Mouse (Mus musculus): ENCODE measurements at regions not wholly inside any gene's neighbourhood (a gene's known extent, or its start where the extent isn't known, plus 50 kb on each side); places are given as distances from the start of the nearest gene placed in this dataset.
"Not testable (repeated sequence)": the region's sequence is repeated elsewhere in the genome, so short reads cannot be mapped to it uniquely, and the experiment has no call there.

- WGBS, result 71% methylated on average over 6 of the region's 7 CpGs
- H3K27me3 ChIP-seq; H3K4me1 ChIP-seq (replicated peaks); H3K4me3 ChIP-seq; H3K4me2 ChIP-seq; H3K9ac ChIP-seq; ATAC-seq (ENCODE audit: low read depth); H3K36me3 ChIP-seq; H3K9me3 ChIP-seq; H3K27ac ChIP-seq (replicated peaks): not testable (repeated sequence)
Measured at GRCm38 (mm10) chr3:78949385-78949784, 336.9 kb downstream of the Rapgef2 start.

- no peaks in the 10 kb centered on the region for H3K27me3 ChIP-seq
- no peak overlapping the region for H3K4me3 ChIP-seq
- no peak overlapping the region for H3K4me2 ChIP-seq
- no peaks in the 10 kb centered on the region for H3K9me3 ChIP-seq
- WGBS, result 84% methylated on average over 9 of the region's 9 CpGs
- H3K36me3 ChIP-seq, result no peaks in the 10 kb centered on the region
- no peak overlapping the region for H3K27ac ChIP-seq (replicated peaks)
- no peaks in the 10 kb centered on the region for H3K4me1 ChIP-seq (replicated peaks)
- H3K9ac ChIP-seq, result no peak overlapping the region
- ATAC-seq (ENCODE audit: low read depth), result no peak
Measured at GRCm38 (mm10) chr3:78948700-78949099, 337.6 kb downstream of the Rapgef2 start.

- no peak overlapping the region for H3K4me3 ChIP-seq
- H3K27me3 ChIP-seq, result no peaks in the 10 kb centered on the region
- H3K36me3 ChIP-seq, result no peaks in the 10 kb centered on the region
- H3K4me1 ChIP-seq (replicated peaks), result no peaks in the 10 kb centered on the region
- H3K9ac ChIP-seq, result no peak overlapping the region
- H3K4me2 ChIP-seq, result no peak overlapping the region
- H3K9me3 ChIP-seq, result no peaks in the 10 kb centered on the region
- 38% methylated on average over 8 of the region's 8 CpGs for WGBS
- no peak for ATAC-seq (ENCODE audit: low read depth)
- H3K27ac ChIP-seq (replicated peaks), result no peak overlapping the region
Measured at GRCm38 (mm10) chr3:78948171-78948570, 338.1 kb downstream of the Rapgef2 start.

- no peak overlapping the region for H3K4me3 ChIP-seq
- no peak overlapping the region for H3K4me2 ChIP-seq
- no peak overlapping the region for H3K9ac ChIP-seq
- H3K27ac ChIP-seq (replicated peaks), result no peak overlapping the region
- H3K9me3 ChIP-seq, result no peaks in the 10 kb centered on the region
- no peaks in the 10 kb centered on the region for H3K27me3 ChIP-seq
- H3K36me3 ChIP-seq, result no peaks in the 10 kb centered on the region
- WGBS, result 86% methylated on average over 9 of the region's 9 CpGs
- no peak for ATAC-seq (ENCODE audit: low read depth)
- no peaks in the 10 kb centered on the region for H3K4me1 ChIP-seq (replicated peaks)
Measured at GRCm38 (mm10) chr3:78947183-78947582, 339.1 kb downstream of the Rapgef2 start.

- Histone ChIP-seq H3K9ac (no peak overlapping the region), H3K4me2 (no peak overlapping the region), H3K4me1 (replicated peaks) (no peaks in the 10 kb centered on the region), H3K27ac (replicated peaks) (no peak overlapping the region), H3K4me3 (no peak overlapping the region), H3K36me3 (no peaks in the 10 kb centered on the region), H3K9me3 (no peaks in the 10 kb centered on the region), H3K27me3 (no peaks in the 10 kb centered on the region)
- 76% methylated on average over 8 of the region's 8 CpGs for WGBS
- no peak for ATAC-seq (ENCODE audit: low read depth)
Measured at GRCm38 (mm10) chr3:78944185-78944584, 342.1 kb downstream of the Rapgef2 start.

GRCm38 (mm10) chr3:78932975-78933374 is 353.3 kb downstream of the Rapgef2 start:
- no peak overlapping the region for H3K9ac ChIP-seq
- H3K27me3 ChIP-seq, result no peaks in the 10 kb centered on the region

GRCm38 (mm10) chr3:78919850-78920249 is 366.5 kb downstream of the Rapgef2 start:
- WGBS, result 49% methylated on average over 6 of the region's 6 CpGs
- no peak for ATAC-seq (ENCODE audit: low read depth)
- H3K9me3 ChIP-seq, result no peaks in the 10 kb centered on the region
- no peak overlapping the region for H3K9ac ChIP-seq
- peaks cover 3% of the 10 kb centered on the region for H3K4me1 ChIP-seq (replicated peaks)
- 0 out of 2 replicates have a peak overlapping the region, but pooled peaks have one; percentile 48 for H3K4me2 ChIP-seq
- H3K4me3 ChIP-seq, result no peak overlapping the region
- no peaks in the 10 kb centered on the region for H3K36me3 ChIP-seq
- H3K27me3 ChIP-seq, result no peaks in the 10 kb centered on the region
- no peak overlapping the region for H3K27ac ChIP-seq (replicated peaks)

More at GRCm38 (mm10) chr3:78932975-78933374, 353.3 kb downstream of the Rapgef2 start:
- H3K27ac ChIP-seq (replicated peaks), result no peak overlapping the region
- no peak overlapping the region for H3K4me2 ChIP-seq
- no peaks in the 10 kb centered on the region for H3K4me1 ChIP-seq (replicated peaks)
- WGBS, result 82% methylated on average over 3 of the region's 3 CpGs
- no peak overlapping the region for H3K4me3 ChIP-seq
- H3K9me3 ChIP-seq, result no peaks in the 10 kb centered on the region
- no peak for ATAC-seq (ENCODE audit: low read depth)
- no peaks in the 10 kb centered on the region for H3K36me3 ChIP-seq

- no peaks in the 10 kb centered on the region for H3K27me3 ChIP-seq
- 0 out of 2 replicates have a peak overlapping the region, but pooled peaks have one; percentile 52 for H3K9ac ChIP-seq
Measured at GRCm38 (mm10) chr3:78919407-78919806, 366.9 kb downstream of the Rapgef2 start.

GRCm38 (mm10) chr3:78908196-78908844 is 378.0 kb downstream of the Rapgef2 start:
- Histone ChIP-seq H3K9ac (no peak overlapping the region), H3K4me2 (no peak overlapping the region), H3K27ac (replicated peaks) (peak overlapping the region; percentile 46; the same call in 1 of the 2 replicates), H3K27me3 (no peaks in the 10 kb centered on the region), H3K4me3 (no peak overlapping the region), H3K9me3 (no peaks in the 10 kb centered on the region), H3K36me3 (no peaks in the 10 kb centered on the region), H3K4me1 (replicated peaks) (peaks cover 23% of the 10 kb centered on the region)
- peak; percentile 55 for ATAC-seq (ENCODE audit: low read depth)
- WGBS, result 24% methylated on average over 1 of the region's 1 CpGs

More at GRCm38 (mm10) chr3:78919407-78919806, 366.9 kb downstream of the Rapgef2 start:
- peak; percentile 74 for ATAC-seq (ENCODE audit: low read depth)
- Histone ChIP-seq H3K27ac (replicated peaks) (no peak overlapping the region), H3K4me3 (0 out of 2 replicates have a peak overlapping the region, but pooled peaks have one; percentile 16), H3K9me3 (no peaks in the 10 kb centered on the region), H3K36me3 (no peaks in the 10 kb centered on the region), H3K4me2 (peak overlapping the region; percentile 48), H3K4me1 (replicated peaks) (peaks cover 3% of the 10 kb centered on the region)
- WGBS, result 17% methylated on average over 12 of the region's 12 CpGs

- Histone ChIP-seq H3K4me2 (no peak overlapping the region), H3K9me3 (no peaks in the 10 kb centered on the region), H3K36me3 (no peaks in the 10 kb centered on the region), H3K27ac (replicated peaks) (peak overlapping the region; percentile 46; the same call in 1 of the 2 replicates), H3K27me3 (no peaks in the 10 kb centered on the region), H3K9ac (no peak overlapping the region), H3K4me1 (replicated peaks) (peaks cover 23% of the 10 kb centered on the region), H3K4me3 (no peak overlapping the region)
- WGBS, result 73% methylated on average over 7 of the region's 7 CpGs
- ATAC-seq (ENCODE audit: low read depth), result no peak
Measured at GRCm38 (mm10) chr3:78907778-78908177, 378.5 kb downstream of the Rapgef2 start.

- Histone ChIP-seq H3K27ac (replicated peaks) (peak overlapping the region; percentile 49), H3K4me1 (replicated peaks) (peaks cover 27% of the 10 kb centered on the region), H3K27me3 (no peaks in the 10 kb centered on the region), H3K9ac (no peak overlapping the region), H3K4me2 (peak overlapping the region; percentile 9; the same call in 1 of the 2 replicates), H3K9me3 (no peaks in the 10 kb centered on the region), H3K4me3 (no peak overlapping the region), H3K36me3 (no peaks in the 10 kb centered on the region)
- WGBS, result 36% methylated on average over 4 of the region's 4 CpGs
- ATAC-seq (ENCODE audit: low read depth), result peak; percentile 68
Measured at GRCm38 (mm10) chr3:78901838-78902484, 384.4 kb downstream of the Rapgef2 start.

GRCm38 (mm10) chr3:78901016-78901837 is 385.1 kb downstream of the Rapgef2 start:
- WGBS, result 24% methylated on average over 11 of the region's 11 CpGs
- Histone ChIP-seq H3K36me3 (no peaks in the 10 kb centered on the region), H3K4me2 (peak overlapping the region; percentile 9; the same call in 1 of the 2 replicates), H3K4me3 (no peak overlapping the region), H3K9me3 (no peaks in the 10 kb centered on the region), H3K27ac (replicated peaks) (peak overlapping the region; percentile 49), H3K4me1 (replicated peaks) (peaks cover 22% of the 10 kb centered on the region), H3K27me3 (no peaks in the 10 kb centered on the region), H3K9ac (no peak overlapping the region)
- peak; percentile 44; the same call in 1 of the 2 replicates for ATAC-seq (ENCODE audit: low read depth)
